Mouse (Mus musculus) erythroblast, embryonic 14.5 days (primary cell): Measurements from ENCODE around the gene Rtn4rl2. TPM values are rescaled to one million over a fixed set of nuclear protein-coding genes. Genes with fewer than 3 reads are reported as not detected.
"Not testable (repeated sequence)": the region's sequence is repeated elsewhere in the genome, so short reads cannot be mapped to it uniquely, and the experiment has no call there.

Experiments used
- H3K27me3 ChIP-seq: 2 replicates; pipeline ENCODE4 v1.6.1; 2012; ENCODE audit warnings: inconsistent platforms; ENCODE audit not compliant: control insufficient read depth
- H3K36me3 ChIP-seq: 2 replicates; pipeline ENCODE4 v1.6.1; 2012; ENCODE audit warnings: mild to moderate bottlenecking, inconsistent platforms; ENCODE audit not compliant: control insufficient read depth
- H3K4me1 ChIP-seq: 2 replicates; pipeline ENCODE4 v1.6.1; 2012; ENCODE audit warnings: inconsistent platforms; ENCODE audit not compliant: control insufficient read depth
- H3K4me3 ChIP-seq: replicated peaks from 2 replicates; pipeline ENCODE3; 2012; ENCODE audit warnings: moderate library complexity, mild to moderate bottlenecking, inconsistent platforms
- H3K9me3 ChIP-seq: 2 replicates; pipeline ENCODE4 v1.6.1; 2012; ENCODE audit warnings: low read length, inconsistent platforms, mixed read lengths; ENCODE audit not compliant: control insufficient read depth
- GATA1 ChIP-seq: IDR thresholded peaks from 2 replicates; pipeline ENCODE4 v1.6.1; 2012; ENCODE audit warnings: low read length, inconsistent platforms, mixed read lengths
- TAL1 ChIP-seq: IDR thresholded peaks from 3 replicates; pipeline ENCODE4 v1.6.1; 2012; ENCODE audit warnings: low read length, inconsistent platforms, mixed read lengths
- polyA plus RNA-seq: library from polyadenylated mRNA; stranded (reverse); fragments of >175 nt; gene quantifications from 2 replicates; pipeline ENCODE4 v1.2.3, GENCODE M21; 2012

The Rtn4rl2 gene
- polyA plus RNA-seq, 1 experiment, result not detected

DNA sequence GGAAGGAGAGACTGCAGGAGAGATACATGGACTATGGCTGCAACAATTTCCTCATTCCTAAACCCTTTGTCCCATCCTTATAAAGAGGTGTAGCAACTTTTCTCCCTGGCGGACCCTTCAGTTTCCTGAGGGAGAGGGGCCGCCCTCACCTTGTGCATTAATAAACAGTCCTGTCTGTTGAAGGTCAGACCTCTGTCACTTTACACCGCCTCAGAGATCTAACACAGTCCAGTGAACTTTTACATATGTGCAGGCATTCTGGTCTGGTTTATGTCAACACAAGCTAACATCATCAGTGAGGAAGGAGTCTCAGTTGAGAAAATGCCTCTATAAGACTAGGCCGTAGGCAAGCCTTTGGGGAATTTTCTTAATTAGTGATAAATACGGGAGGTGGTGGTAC is 27.4 kb upstream of the Rtn4rl2 start:
- Histone ChIP-seq H3K9me3 (no peaks in the 10 kb centered on the region), H3K4me1 (peaks cover 6% of the 10 kb centered on the region), H3K27me3 (peaks cover 15% of the 10 kb centered on the region), H3K36me3 (no peaks in the 10 kb centered on the region), H3K4me3 (no peak overlapping the region)
- TF ChIP-seq GATA1, result no peak
- no peak for TF ChIP-seq TAL1

DNA sequence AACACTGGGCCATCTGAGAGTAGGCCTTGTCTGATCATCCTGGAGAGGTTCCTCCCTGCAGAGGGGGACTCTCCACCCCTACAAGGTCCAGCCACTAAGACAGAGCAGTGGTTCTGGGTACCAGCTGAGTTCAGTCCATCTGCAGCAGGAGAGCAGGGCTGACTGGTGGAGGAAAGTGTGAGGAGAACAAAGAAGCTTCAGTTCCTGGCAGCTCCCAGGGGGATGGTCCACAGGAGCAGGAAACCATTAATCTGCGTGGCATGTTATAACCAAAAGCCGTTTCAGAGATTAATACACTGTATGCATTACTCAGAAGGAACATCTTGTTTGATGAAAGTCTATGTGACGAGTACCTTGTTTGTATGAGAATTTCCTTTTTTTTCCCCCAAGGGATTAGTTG is 26.2 kb upstream of the Rtn4rl2 start:
- H3K4me1 ChIP-seq, result peaks cover 7% of the 10 kb centered on the region
- peaks cover 13% of the 10 kb centered on the region for H3K27me3 ChIP-seq
- H3K36me3 ChIP-seq, result no peaks in the 10 kb centered on the region
- TF ChIP-seq TAL1 (no peak), GATA1 (no peak)
- no peaks in the 10 kb centered on the region for H3K9me3 ChIP-seq
- no peak overlapping the region for H3K4me3 ChIP-seq

DNA sequence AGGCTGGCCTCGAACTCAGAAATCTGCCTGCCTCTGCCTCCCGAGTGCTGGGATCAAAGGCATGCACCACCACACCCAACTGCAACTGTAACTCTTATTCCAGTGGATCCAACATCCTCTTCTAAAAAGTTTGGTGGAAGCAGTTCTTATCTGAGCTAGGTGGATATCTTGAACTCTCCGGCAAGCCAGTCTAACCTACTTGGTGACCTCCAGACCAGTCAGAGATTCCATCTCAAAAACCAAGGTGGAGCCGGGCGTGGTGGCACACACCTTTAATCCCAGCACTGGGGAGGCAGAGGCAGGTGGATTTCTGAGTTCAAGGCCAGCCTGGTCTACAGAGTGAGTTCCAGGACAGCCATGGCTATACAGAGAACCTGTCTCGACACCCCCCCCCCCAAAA is 10.2 kb upstream of the Rtn4rl2 start:
- H3K9me3 ChIP-seq, H3K36me3 ChIP-seq, H3K4me3 ChIP-seq, H3K4me1 ChIP-seq: not testable (repeated sequence)
- H3K27me3 ChIP-seq, result peaks cover 38% of the 10 kb centered on the region

DNA sequence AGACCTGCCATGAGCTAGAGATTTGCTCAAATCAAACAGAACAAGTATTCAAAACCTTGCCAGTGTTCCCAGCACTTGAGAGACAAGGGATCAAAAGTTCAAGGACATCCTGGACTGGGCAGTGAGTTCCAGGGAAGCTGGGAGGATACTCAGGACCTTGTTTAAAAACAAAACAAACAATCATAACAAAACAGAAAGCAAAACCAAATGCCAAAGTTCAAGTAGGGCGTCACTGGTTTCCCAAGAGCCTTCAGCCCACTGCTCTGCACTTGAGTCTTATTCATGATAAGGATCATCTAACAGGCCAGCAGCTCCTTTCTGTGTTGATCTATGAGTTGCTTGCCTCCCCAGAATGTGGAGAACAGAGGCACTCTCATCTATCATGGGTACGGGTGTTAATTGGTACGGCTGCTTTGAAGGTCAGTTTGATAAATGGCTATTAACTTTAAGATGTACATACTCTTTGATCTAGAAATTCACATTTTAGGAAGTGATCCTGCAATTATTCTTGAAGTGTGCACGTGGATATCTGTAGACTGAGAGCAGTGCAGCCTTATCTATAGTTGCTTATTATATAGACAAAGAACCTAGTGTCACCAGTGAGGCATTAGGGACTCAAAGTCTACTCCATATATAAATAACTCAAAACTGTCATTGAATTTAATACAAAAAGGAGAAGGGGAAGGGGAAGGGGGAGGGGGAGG is 9.1 kb upstream of the Rtn4rl2 start:
- Histone ChIP-seq H3K9me3 (no peaks in the 10 kb centered on the region), H3K4me1 (0 out of 2 replicates have a peak, but pooled peaks cover 2% of the 10 kb centered on the region), H3K4me3 (no peak overlapping the region), H3K36me3 (no peaks in the 10 kb centered on the region), H3K27me3 (peaks cover 48% of the 10 kb centered on the region)
- TF ChIP-seq TAL1, result no peak
- TF ChIP-seq GATA1, result no peak

DNA sequence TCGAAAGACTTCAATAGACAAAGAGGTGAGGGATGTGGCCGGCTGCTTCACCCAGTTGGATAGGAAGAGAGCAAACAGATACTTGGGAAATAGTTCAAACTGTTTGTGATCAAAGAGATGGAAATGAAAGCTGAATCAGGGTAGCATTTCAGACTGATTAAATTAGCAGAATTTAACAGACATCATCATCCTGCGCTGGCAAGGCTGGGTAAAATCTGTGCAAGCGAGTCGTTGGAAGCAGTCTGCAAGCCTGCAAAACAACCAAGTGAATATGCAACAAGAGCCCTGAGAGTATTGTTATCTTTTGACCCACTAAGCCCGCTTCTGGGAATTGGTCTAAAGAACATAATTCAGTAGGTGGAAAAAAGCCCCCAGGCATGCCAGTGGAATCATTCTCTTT is 6.8 kb upstream of the Rtn4rl2 start:
- Histone ChIP-seq H3K9me3 (no peaks in the 10 kb centered on the region), H3K27me3 (peaks cover 71% of the 10 kb centered on the region), H3K4me1 (peaks cover 12% of the 10 kb centered on the region), H3K36me3 (no peaks in the 10 kb centered on the region), H3K4me3 (no peak overlapping the region)
- TF ChIP-seq TAL1, result no peak
- no peak for TF ChIP-seq GATA1

DNA sequence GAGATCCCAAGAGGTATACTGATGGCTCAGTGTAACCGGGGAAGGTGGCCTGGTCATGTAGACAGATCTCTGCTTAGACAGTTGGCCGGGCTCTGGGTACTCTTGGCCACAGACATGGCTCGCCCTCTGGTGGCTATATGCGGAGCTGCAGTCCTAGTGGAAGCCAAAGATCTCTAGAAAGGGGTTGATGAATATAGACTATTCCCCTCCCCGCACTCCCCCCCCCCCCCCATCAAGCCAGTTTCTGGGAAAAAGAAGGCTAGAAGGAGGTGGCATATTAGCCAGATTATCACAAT is 3.5 kb upstream of the Rtn4rl2 start:
- H3K27me3 ChIP-seq, result peaks cover 98% of the 10 kb centered on the region
- peaks cover 29% of the 10 kb centered on the region for H3K4me1 ChIP-seq
- H3K4me3 ChIP-seq, result no peak overlapping the region
- TF ChIP-seq GATA1 (no peak), TAL1 (no peak)
- no peaks in the 10 kb centered on the region for H3K36me3 ChIP-seq
- peaks cover 10% of the 10 kb centered on the region; the same call in 1 of the 2 replicates for H3K9me3 ChIP-seq

DNA sequence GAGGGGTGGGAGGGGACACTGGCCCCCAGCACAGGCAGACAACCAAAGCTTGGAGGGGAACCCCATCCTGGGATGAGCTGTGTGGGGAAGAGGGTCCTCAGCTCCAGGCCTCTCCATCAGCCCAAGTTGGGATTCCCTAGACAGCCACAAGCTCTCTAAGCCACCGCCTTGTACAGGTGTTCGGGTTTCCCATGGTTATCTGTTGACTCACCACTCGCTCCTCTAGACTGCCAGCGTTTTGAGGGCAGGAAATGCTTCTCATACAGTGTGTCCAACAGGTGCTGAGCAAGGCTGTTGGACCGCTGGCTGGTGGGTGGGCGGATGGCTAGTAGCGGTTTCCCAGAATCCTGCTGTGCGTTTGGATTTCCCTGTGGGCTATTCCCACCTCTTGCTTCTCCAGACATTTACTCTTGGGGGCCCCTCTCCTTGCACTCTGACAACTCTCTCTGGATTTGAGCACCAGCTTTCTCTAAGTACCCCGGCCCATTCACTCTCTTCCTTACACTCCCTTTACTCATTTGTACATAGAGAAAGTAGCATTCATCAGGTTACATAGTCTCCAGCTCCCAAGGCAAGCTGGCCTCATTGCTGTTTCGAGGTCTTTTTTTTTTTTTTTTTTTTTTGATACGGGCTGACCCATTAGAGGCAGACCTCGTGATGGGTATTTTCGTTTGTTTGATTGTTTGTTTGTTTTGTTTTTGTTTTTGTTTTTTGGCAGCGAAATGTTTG is 3.0 kb upstream of the Rtn4rl2 start:
- TF ChIP-seq GATA1 (no peak), TAL1 (no peak)
- H3K4me1 ChIP-seq, result peaks cover 29% of the 10 kb centered on the region
- H3K36me3 ChIP-seq, result no peaks in the 10 kb centered on the region
- H3K4me3 ChIP-seq, result no peak overlapping the region
- H3K27me3 ChIP-seq, result peaks cover 98% of the 10 kb centered on the region
- H3K9me3 ChIP-seq, result peaks cover 10% of the 10 kb centered on the region; the same call in 1 of the 2 replicates

DNA sequence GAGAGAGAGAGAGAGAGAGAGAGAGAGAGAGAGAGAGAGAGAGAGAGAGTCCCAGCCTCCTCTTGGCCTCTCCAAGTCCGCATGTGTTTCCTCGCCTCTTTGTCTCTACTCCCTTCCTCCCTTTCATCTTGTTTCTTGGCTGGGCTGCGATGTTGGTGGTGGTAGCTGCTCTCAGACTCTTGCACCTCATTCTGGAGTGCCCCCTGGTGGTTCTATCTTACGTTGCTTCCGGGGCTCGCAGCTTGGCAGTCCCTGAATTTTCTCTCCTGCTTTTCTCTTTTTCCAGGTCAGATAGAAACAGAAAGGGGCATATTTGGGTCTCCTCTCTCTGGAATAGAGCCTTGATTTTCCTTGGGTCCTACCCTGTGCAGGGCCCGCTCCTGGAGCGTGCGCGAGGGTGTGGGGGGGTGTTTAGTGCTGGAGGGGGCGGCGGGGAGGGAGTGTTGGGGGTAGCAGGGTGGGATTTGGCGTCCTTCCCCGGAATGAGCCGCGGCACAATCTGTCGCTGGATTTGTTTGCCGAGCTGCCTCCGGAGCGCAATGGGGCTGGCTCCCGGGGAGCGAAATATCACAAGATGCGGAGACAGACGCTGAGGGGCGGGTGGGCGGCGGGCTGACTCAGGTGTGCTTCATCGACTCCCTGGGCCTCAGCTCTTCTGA is 2.3 kb upstream of the Rtn4rl2 start:
- Histone ChIP-seq H3K27me3 (peaks cover 100% of the 10 kb centered on the region), H3K9me3 (peaks cover 10% of the 10 kb centered on the region; the same call in 1 of the 2 replicates), H3K4me1 (peaks cover 29% of the 10 kb centered on the region), H3K4me3 (no peak overlapping the region), H3K36me3 (no peaks in the 10 kb centered on the region)
- TF ChIP-seq GATA1 (no peak), TAL1 (no peak)
